Mouse (Mus musculus) E14TG2a.4 (cell line): Measurements from ENCODE around the gene Sap18b.

ENCODE experiments used
- CTCF ChIP-seq: conservative IDR thresholded peaks from 2 replicates; pipeline ENCODE4 v1.5.1; 2014; ENCODE audit warnings: low read length
- NANOG ChIP-seq: IDR thresholded peaks from 2 replicates; pipeline ENCODE4 v1.6.1; 2014; ENCODE audit warnings: borderline replicate concordance, low read length, mixed read lengths
- POU5F1 ChIP-seq: IDR thresholded peaks from 2 replicates; pipeline ENCODE4 v1.6.1; 2014; ENCODE audit warnings: low read length, borderline replicate concordance

DNA sequence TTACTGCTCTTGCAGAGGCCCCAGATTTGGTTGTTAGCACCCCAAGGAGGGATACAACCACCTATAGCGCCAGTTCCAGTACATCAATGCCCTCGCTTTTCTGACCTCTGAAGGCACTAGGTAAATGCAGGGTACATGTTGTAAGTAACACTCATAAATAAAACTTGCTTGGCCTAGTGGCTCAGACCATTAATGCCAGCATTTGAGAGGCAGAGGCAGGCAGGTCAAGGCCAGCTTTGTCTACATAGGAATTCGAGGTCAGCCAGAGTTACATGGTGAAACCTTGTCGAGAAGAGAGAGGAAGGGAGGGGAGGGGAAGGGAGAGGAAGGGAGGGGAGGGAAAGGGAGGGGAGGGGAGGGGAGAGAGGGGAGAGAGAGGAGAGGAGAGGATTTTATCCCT is 39.6 kb upstream of the Sap18b start:
- TF ChIP-seq CTCF, result no peak
- no peak for TF ChIP-seq NANOG
- TF ChIP-seq POU5F1, result no peak
